Mouse (Mus musculus) bone marrow, adult 2 months (tissue): Measurements from ENCODE around the gene Pfn4. TPM values are rescaled to one million over a fixed set of nuclear protein-coding genes. Genes with fewer than 3 reads are reported as not detected.
"Not testable (repeated sequence)": the region's sequence is repeated elsewhere in the genome, so short reads cannot be mapped to it uniquely, and the experiment has no call there.

Experiments
- H3K27ac ChIP-seq: fragments of 200-500 bp; 2 replicates; pipeline ENCODE4 v1.5.1; 2012; ENCODE audit warnings: low read depth, mild to moderate bottlenecking, control low read depth, inconsistent platforms, low read length; ENCODE audit not compliant: control insufficient read depth, poor library complexity, insufficient read depth
- H3K4me1 ChIP-seq: fragments of 200-500 bp; 2 replicates; pipeline ENCODE4 v1.6.1; 2011; ENCODE audit warnings: low read length; ENCODE audit not compliant: control insufficient read depth, insufficient read depth
- H3K4me3 ChIP-seq: fragments of 200-500 bp; replicated peaks from 2 replicates; pipeline ENCODE3; 2011; ENCODE audit warnings: mild to moderate bottlenecking, low read depth, low read length, control low read depth; ENCODE audit not compliant: control insufficient read depth
- CTCF ChIP-seq: fragments of 200-500 bp; IDR thresholded peaks from 2 replicates; pipeline ENCODE4 v1.5.1; 2011; ENCODE audit warnings: low read length, control low read depth; ENCODE audit not compliant: control insufficient read depth, insufficient read depth
- POLR2A ChIP-seq: fragments of 200-500 bp; IDR thresholded peaks from 2 replicates; pipeline ENCODE4 v1.6.1; 2011; ENCODE audit warnings: low read depth, mild to moderate bottlenecking, control low read depth, low read length, borderline replicate concordance; ENCODE audit not compliant: control insufficient read depth
- WGBS: fragments of 180-500 bp; shearing (Covaris S2); methylation state at CpG from one replicate; pipeline ENCODE4 v1.1.7; 2018; 5-methylcytosine and 5-hydroxymethylcytosine counted together
- polyA plus RNA-seq: library from polyadenylated mRNA; stranded (reverse); fragments of >200 nt; gene quantifications from 2 replicates; pipeline ENCODE4 v1.2.4, GENCODE M21; 2011; ENCODE audit warnings: low replicate concordance; ENCODE audit not compliant: missing spikeins, insufficient read depth, insufficient read length

Gene Pfn4
- polyA plus RNA-seq, 1 experiment = 1.4 TPM

GRCm38 (mm10) chr12:4780245-4780644 is 11.4 kb downstream of the Pfn4 start:
- no peak overlapping the region for H3K27ac ChIP-seq
- no peaks in the 10 kb centered on the region for H3K4me1 ChIP-seq
- H3K4me3 ChIP-seq = no peak overlapping the region
- 70% methylated on average over 2 of the region's 2 CpGs for WGBS
- TF ChIP-seq CTCF (no peak), POLR2A (no peak)

GRCm38 (mm10) chr12:4781270-4781669 is 12.4 kb downstream of the Pfn4 start:
- H3K4me1 ChIP-seq = no peaks in the 10 kb centered on the region
- WGBS = 71% methylated on average over 1 of the region's 1 CpGs
- H3K4me3 ChIP-seq = no peak overlapping the region
- no peak overlapping the region for H3K27ac ChIP-seq
- TF ChIP-seq CTCF = no peak
- no peak for TF ChIP-seq POLR2A

GRCm38 (mm10) chr12:4781725-4782404 is 13.0 kb downstream of the Pfn4 start:
- not testable (repeated sequence) for H3K4me3 ChIP-seq, H3K4me1 ChIP-seq, H3K27ac ChIP-seq
- WGBS = 76% methylated on average over 9 of the region's 9 CpGs

GRCm38 (mm10) chr12:4783598-4783997 is 14.8 kb downstream of the Pfn4 start:
- 63% methylated on average over 5 of the region's 5 CpGs for WGBS
- H3K4me1 ChIP-seq = no peaks in the 10 kb centered on the region
- H3K4me3 ChIP-seq = no peak overlapping the region
- H3K27ac ChIP-seq = no peak overlapping the region
- TF ChIP-seq CTCF = no peak
- TF ChIP-seq POLR2A = no peak

- WGBS = 67% methylated on average over 2 of the region's 2 CpGs
- TF ChIP-seq POLR2A (no peak), CTCF (no peak)
- no peak overlapping the region for H3K27ac ChIP-seq
- no peaks in the 10 kb centered on the region for H3K4me1 ChIP-seq
- no peak overlapping the region for H3K4me3 ChIP-seq
These were observed 15.6 kb downstream of the Pfn4 start for GRCm38 (mm10) chr12:4784466-4784865.

- H3K4me3 ChIP-seq, H3K27ac ChIP-seq, H3K4me1 ChIP-seq: not testable (repeated sequence)
- WGBS = 90% methylated on average over 25 of the region's 25 CpGs
These were observed 19.3 kb downstream of the Pfn4 start for GRCm38 (mm10) chr12:4788128-4788527.

GRCm38 (mm10) chr12:4793718-4794117 is 24.9 kb downstream of the Pfn4 start:
- 84% methylated on average over 1 of the region's 1 CpGs for WGBS
- H3K27ac ChIP-seq = no peak overlapping the region
- TF ChIP-seq CTCF (peak; percentile 42; the same call in 1 of the 2 replicates), POLR2A (no peak)
- H3K4me1 ChIP-seq = no peaks in the 10 kb centered on the region
- no peak overlapping the region for H3K4me3 ChIP-seq

GRCm38 (mm10) chr12:4797471-4797870 is 28.6 kb downstream of the Pfn4 start:
- H3K27ac ChIP-seq, H3K4me1 ChIP-seq, H3K4me3 ChIP-seq: not testable (repeated sequence)
- 82% methylated on average over 6 of the region's 6 CpGs for WGBS

GRCm38 (mm10) chr12:4811036-4811435 is 42.2 kb downstream of the Pfn4 start:
- WGBS = 74% methylated on average over 4 of the region's 4 CpGs
- TF ChIP-seq CTCF (no peak), POLR2A (no peak)
- Histone ChIP-seq H3K27ac (no peak overlapping the region), H3K4me1 (no peaks in the 10 kb centered on the region), H3K4me3 (no peak overlapping the region)

- H3K27ac ChIP-seq = no peak overlapping the region
- 70% methylated on average over 3 of the region's 3 CpGs for WGBS
- TF ChIP-seq CTCF (no peak), POLR2A (no peak)
- H3K4me1 ChIP-seq = no peaks in the 10 kb centered on the region
- no peak overlapping the region for H3K4me3 ChIP-seq
These were observed 42.9 kb downstream of the Pfn4 start for GRCm38 (mm10) chr12:4811705-4812104.
